Mouse (Mus musculus) small intestine, adult 2 months (tissue): ENCODE data around the gene Spg21.

Source experiments
- CTCF ChIP-seq: fragments of 200-500 bp; IDR thresholded peaks from 2 replicates; pipeline ENCODE4 v1.5.1; 2012; ENCODE audit warnings: low read depth, mild to moderate bottlenecking, control low read depth, inconsistent platforms, low read length, moderate library complexity, mixed read lengths; ENCODE audit not compliant: insufficient replicate concordance, insufficient read length; ENCODE audit errors: extremely low read depth
- POLR2A ChIP-seq: fragments of 200-500 bp; IDR thresholded peaks from 2 replicates; pipeline ENCODE4 v1.6.1; 2012; ENCODE audit warnings: low read depth, mild to moderate bottlenecking, control low read depth, inconsistent platforms, low read length, moderate library complexity

- TF ChIP-seq CTCF (peak; percentile 68; the same call in 1 of the 2 replicates), POLR2A (no peak)
Measured at GRCm38 (mm10) chr9:65434140-65434539, 26.6 kb upstream of the Spg21 start.
